Mouse (Mus musculus): ENCODE data around the gene Gstm6. TPM values are rescaled to one million over a fixed set of nuclear protein-coding genes. Genes with fewer than 3 reads are reported as not detected.

The Gstm6 gene
- polyA plus RNA-seq, 1 experiment: not detected

DNA sequence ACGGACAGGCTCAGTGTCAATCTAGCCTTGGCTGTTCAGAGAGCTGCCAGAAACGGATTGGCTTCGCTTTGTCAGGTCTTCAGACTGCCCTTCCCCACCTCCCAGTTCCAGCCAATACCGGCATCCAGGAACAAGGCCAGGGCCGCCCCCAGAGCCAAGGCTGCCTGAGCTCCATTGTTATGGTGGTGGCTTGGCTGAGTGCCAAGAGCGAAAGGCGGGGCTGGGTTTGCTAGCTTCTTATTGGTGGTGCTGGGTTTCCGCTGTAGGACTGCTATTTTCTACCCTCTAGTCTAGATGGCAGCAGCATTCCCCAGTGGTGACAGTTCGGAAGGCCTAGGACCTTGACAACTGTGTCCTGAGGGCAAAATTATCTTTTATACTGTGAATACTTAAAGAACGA lies 11.9 kb downstream of the Gstm6 start, which contains the start of gene Gstm7:
Gene Gstm7, minus strand, starts transcription at position 148 of the 400 bp plus-strand sequence.
- no peaks in the 10 kb centered on the region for H3K36me3 ChIP-seq (ENCODE audit: control insufficient read depth)
- TF ChIP-seq TAL1 (IDR thresholded peaks at IDR 0.05; ENCODE audit: low read length): no peak
- no peak for TF ChIP-seq GATA1 (IDR thresholded peaks at IDR 0.05; ENCODE audit: low read length)

DNA sequence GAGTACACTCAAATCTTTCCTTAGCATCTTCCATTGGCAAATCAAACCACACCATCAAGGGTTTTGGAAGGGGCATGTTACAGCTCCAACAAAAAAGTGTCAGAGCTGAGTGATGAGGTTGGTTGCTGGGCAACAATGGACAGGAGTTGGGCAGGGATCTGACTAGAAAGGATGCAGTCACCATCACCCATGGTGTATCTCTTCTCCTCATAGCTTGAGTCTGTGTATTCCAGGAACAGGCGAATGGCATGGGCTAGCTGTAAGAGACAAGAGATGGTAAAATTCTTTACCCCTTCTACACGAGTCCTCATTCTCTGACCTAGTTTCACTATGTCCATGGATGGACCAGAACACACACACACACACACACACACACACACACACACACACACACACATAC lies 12.4 kb downstream of the Gstm6 start:
- no peak for TF ChIP-seq TAL1 (IDR thresholded peaks at IDR 0.05; ENCODE audit: low read length)
- TF ChIP-seq GATA1 (IDR thresholded peaks at IDR 0.05; ENCODE audit: low read length): no peak
- H3K27me3 ChIP-seq (ENCODE audit: control insufficient read depth): no peaks in the 10 kb centered on the region; the same call in 1 of the 2 replicates

More for the DNA sequence above, 11.9 kb downstream of the Gstm6 start, which contains the start of gene Gstm7:
- Histone ChIP-seq H3K9me3 (ENCODE audit: control insufficient read depth, low read length) (no peaks in the 10 kb centered on the region), H3K4me3 (replicated peaks) (peak within 1 kb of the TSS; percentile 49), H3K27me3 (ENCODE audit: control insufficient read depth) (no peaks in the 10 kb centered on the region; the same call in 1 of the 2 replicates), H3K4me1 (ENCODE audit: control insufficient read depth) (peaks cover 8% of the 10 kb centered on the region)

DNA sequence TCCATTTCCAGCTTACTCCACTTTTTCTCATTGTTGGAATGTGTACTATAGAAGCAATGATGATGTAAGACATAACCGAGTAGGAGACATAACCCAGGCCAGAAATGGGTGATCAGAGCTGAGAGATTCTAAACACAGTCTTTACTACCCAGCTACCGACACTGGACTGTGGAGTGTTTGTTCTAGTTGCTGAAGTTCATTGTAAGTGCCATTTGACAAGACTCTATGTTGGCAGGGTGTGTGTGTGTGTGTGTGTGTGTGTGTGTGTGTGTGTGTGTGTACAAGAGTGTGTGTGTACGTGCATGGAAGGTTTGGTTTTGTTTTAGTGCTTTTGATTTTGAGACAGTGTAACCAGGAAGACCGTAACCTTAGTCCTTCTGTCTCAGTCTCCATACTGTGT lies 13.8 kb downstream of the Gstm6 start:
- Histone ChIP-seq H3K4me1 (ENCODE audit: control insufficient read depth) (peaks cover 8% of the 10 kb centered on the region), H3K9me3 (ENCODE audit: control insufficient read depth, low read length) (no peaks in the 10 kb centered on the region), H3K27me3 (ENCODE audit: control insufficient read depth) (no peaks in the 10 kb centered on the region; the same call in 1 of the 2 replicates), H3K4me3 (replicated peaks) (no peak overlapping the region), H3K36me3 (ENCODE audit: control insufficient read depth) (no peaks in the 10 kb centered on the region)
- TF ChIP-seq TAL1 (IDR thresholded peaks at IDR 0.05; ENCODE audit: low read length) (no peak), GATA1 (IDR thresholded peaks at IDR 0.05; ENCODE audit: low read length) (no peak)

More for the DNA sequence above, 12.4 kb downstream of the Gstm6 start:
- Histone ChIP-seq H3K4me1 (ENCODE audit: control insufficient read depth) (peaks cover 8% of the 10 kb centered on the region), H3K4me3 (replicated peaks) (peak overlapping the region; percentile 49), H3K36me3 (ENCODE audit: control insufficient read depth) (no peaks in the 10 kb centered on the region), H3K9me3 (ENCODE audit: control insufficient read depth, low read length) (no peaks in the 10 kb centered on the region)

DNA sequence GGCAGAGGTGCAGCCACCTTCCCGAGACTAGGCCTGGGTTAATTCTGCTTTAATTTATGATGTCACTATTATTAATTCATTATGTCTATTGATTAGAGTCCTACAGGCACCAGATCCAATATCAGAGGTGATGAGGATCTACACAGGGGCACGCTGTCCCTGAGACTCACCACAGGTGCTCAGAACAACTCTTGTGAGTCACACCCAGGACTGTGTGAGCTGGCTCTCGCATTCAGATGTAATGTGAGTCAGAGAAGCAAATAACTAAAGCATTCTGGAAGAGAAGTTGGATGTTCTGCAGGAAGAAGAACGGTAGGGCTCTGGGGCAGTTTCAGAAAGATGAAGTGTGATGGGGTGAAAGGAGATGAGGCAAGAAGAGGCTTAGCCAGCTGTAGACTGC lies 14.3 kb downstream of the Gstm6 start:
- Histone ChIP-seq H3K9me3 (ENCODE audit: control insufficient read depth, low read length) (no peaks in the 10 kb centered on the region), H3K4me3 (replicated peaks) (no peak overlapping the region), H3K36me3 (ENCODE audit: control insufficient read depth) (no peaks in the 10 kb centered on the region), H3K27me3 (ENCODE audit: control insufficient read depth) (no peaks in the 10 kb centered on the region; the same call in 1 of the 2 replicates), H3K4me1 (ENCODE audit: control insufficient read depth) (peaks cover 8% of the 10 kb centered on the region)
- TF ChIP-seq TAL1 (IDR thresholded peaks at IDR 0.05; ENCODE audit: low read length) (no peak), GATA1 (IDR thresholded peaks at IDR 0.05; ENCODE audit: low read length) (no peak)

DNA sequence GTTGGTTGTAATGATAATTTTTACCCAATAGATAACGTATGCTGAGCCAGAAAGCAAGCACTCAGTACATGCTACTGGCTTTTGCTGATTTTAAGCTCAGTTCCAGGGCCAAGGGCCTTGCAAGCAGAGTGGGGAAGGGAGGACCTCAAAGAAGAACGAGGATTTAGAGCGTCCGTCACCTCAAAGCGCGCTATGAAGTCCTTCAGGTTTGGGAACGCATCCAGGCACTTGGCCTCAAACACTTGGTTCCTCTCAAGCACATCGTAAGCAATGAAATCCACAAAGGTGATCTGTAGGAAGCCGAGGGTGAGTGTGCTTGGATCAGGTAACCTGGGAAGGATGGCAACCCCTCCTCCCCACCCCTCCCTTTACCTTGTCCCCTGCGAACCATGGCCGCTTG lies 14.9 kb downstream of the Gstm6 start:
- TF ChIP-seq TAL1 (IDR thresholded peaks at IDR 0.05; ENCODE audit: low read length) (no peak), GATA1 (IDR thresholded peaks at IDR 0.05; ENCODE audit: low read length) (no peak)
- Histone ChIP-seq H3K36me3 (ENCODE audit: control insufficient read depth) (no peaks in the 10 kb centered on the region), H3K4me1 (ENCODE audit: control insufficient read depth) (peaks cover 8% of the 10 kb centered on the region), H3K27me3 (ENCODE audit: control insufficient read depth) (no peaks in the 10 kb centered on the region; the same call in 1 of the 2 replicates), H3K4me3 (replicated peaks) (no peak overlapping the region), H3K9me3 (ENCODE audit: control insufficient read depth, low read length) (no peaks in the 10 kb centered on the region)

DNA sequence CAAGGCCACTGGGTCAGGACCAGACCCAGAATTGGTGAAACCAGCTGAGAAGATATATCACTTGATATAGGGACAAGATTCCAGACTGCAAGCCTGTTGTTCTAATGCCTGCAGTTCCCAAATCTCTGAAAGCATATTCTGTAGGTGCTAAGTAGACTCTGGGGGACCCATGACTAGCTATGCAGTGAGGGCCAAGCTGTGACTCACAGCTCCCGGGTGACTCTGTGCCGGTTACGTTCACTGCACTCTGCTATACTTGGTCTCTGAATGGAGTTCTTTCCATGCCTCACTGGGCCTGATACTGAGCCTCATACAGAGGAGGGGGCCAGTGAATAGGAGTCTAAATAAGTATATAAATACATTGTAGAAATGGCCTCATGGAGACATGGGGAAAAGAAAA lies 15.7 kb downstream of the Gstm6 start:
- no peaks in the 10 kb centered on the region; the same call in 1 of the 2 replicates for H3K27me3 ChIP-seq (ENCODE audit: control insufficient read depth)
- no peaks in the 10 kb centered on the region for H3K9me3 ChIP-seq (ENCODE audit: control insufficient read depth, low read length)
- TF ChIP-seq TAL1 (IDR thresholded peaks at IDR 0.05; ENCODE audit: low read length) (no peak), GATA1 (IDR thresholded peaks at IDR 0.05; ENCODE audit: low read length) (no peak)
- no peak overlapping the region for H3K4me3 ChIP-seq (replicated peaks)
- H3K4me1 ChIP-seq (ENCODE audit: control insufficient read depth): peaks cover 8% of the 10 kb centered on the region
- H3K36me3 ChIP-seq (ENCODE audit: control insufficient read depth): no peaks in the 10 kb centered on the region

DNA sequence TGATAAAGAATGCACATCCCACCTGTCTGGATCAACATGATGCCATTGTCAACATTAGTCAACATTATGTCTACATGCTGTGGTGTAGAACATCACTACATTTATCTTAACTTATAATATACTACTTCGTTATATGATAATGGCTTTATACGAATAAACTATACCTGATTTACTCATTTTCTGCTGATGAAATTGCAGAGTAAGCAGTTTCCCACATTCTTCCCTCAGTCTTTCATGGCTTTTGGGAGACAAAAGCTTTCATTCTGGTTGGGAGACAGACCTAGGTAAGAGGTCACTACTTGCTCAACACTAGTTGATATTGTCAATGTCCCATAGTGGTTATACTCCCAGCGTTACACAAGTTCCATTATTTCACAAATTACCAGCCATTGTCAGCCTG lies 18.2 kb downstream of the Gstm6 start:
- Histone ChIP-seq H3K27me3 (ENCODE audit: control insufficient read depth) (no peaks in the 10 kb centered on the region; the same call in 1 of the 2 replicates), H3K4me1 (ENCODE audit: control insufficient read depth) (no peaks in the 10 kb centered on the region), H3K36me3 (ENCODE audit: control insufficient read depth) (no peaks in the 10 kb centered on the region), H3K4me3 (replicated peaks) (no peak overlapping the region), H3K9me3 (ENCODE audit: control insufficient read depth, low read length) (no peaks in the 10 kb centered on the region)
- TF ChIP-seq GATA1 (IDR thresholded peaks at IDR 0.05; ENCODE audit: low read length) (no peak), TAL1 (IDR thresholded peaks at IDR 0.05; ENCODE audit: low read length) (no peak)

DNA sequence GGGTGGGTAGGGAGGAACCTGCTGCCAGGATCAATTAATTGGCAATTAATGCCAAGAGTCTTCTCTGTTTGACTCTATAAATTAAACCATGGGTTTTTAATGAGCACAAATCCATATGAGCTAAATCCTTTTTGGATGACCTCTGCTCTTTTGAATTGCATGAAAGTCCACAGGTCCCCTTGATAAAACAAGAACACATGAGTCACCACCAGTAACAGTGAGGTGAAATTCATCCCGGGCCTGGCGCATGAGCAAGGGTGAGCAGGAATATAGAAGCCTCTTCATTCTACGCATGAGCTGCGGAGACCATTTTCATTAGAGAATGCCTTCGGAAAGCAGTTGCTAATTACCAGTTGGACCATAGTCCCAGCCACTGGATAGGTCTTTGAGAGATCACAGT lies 23.2 kb downstream of the Gstm6 start:
- TF ChIP-seq GATA1 (IDR thresholded peaks at IDR 0.05; ENCODE audit: low read length) (no peak), TAL1 (IDR thresholded peaks at IDR 0.05; ENCODE audit: low read length) (no peak)
- Histone ChIP-seq H3K9me3 (ENCODE audit: control insufficient read depth, low read length) (no peaks in the 10 kb centered on the region), H3K27me3 (ENCODE audit: control insufficient read depth) (no peaks in the 10 kb centered on the region; the same call in 1 of the 2 replicates), H3K4me1 (ENCODE audit: control insufficient read depth) (no peaks in the 10 kb centered on the region), H3K36me3 (ENCODE audit: control insufficient read depth) (no peaks in the 10 kb centered on the region), H3K4me3 (replicated peaks) (no peak overlapping the region)

DNA sequence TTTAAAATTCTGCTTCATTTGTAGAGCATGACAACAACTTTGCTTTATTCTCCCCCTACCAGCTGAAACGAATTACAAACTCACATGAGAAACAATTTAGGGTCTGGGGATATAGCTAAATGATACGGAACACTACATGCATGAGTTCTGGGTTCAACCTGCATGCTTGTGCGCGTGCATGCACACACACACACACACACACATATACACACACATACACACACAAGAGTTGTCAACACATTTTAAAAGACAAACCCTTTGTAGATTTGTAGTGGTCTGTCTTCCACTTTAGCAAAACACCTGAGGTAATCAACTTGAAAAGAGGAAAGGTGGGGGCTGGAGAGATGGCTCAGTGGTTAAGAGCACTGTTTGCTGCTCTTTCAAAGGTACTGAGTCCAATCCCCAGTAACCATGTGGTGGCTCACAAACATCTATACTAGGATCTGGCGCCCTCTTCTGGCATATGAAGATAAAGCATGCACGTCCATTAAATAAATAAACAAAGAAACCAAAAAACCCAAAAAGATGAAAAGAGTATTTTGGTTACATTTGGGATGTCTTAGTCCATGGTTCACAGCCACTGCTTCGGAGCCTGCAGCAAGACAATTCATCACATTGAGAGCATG lies 25.7 kb downstream of the Gstm6 start:
- TF ChIP-seq GATA1 (IDR thresholded peaks at IDR 0.05; ENCODE audit: low read length) (no peak), TAL1 (IDR thresholded peaks at IDR 0.05; ENCODE audit: low read length) (no peak)
- Histone ChIP-seq H3K4me3 (replicated peaks) (no peak overlapping the region), H3K36me3 (ENCODE audit: control insufficient read depth) (no peaks in the 10 kb centered on the region), H3K4me1 (ENCODE audit: control insufficient read depth) (no peaks in the 10 kb centered on the region), H3K27me3 (ENCODE audit: control insufficient read depth) (no peaks in the 10 kb centered on the region; the same call in 1 of the 2 replicates), H3K9me3 (ENCODE audit: control insufficient read depth, low read length) (no peaks in the 10 kb centered on the region)

Measured in erythroblast, embryonic 14.5 days (primary cell).